Mouse (Mus musculus) ES-Bruce4 (cell line): Measurements from ENCODE around the gene Dpm3.

Experiments used
- CTCF ChIP-seq: IDR thresholded peaks from one replicate; pipeline ENCODE4 v1.8.1; 2011; ENCODE audit warnings: low read depth, low read length
- EP300 ChIP-seq: IDR thresholded peaks from 2 replicates; pipeline ENCODE4 v1.6.1; 2011; ENCODE audit warnings: low read depth, low read length; ENCODE audit not compliant: insufficient read depth
- POLR2A ChIP-seq: IDR thresholded peaks from one replicate; pipeline ENCODE4 v1.8.1; 2011; ENCODE audit warnings: low read length; ENCODE audit not compliant: insufficient read depth

DNA sequence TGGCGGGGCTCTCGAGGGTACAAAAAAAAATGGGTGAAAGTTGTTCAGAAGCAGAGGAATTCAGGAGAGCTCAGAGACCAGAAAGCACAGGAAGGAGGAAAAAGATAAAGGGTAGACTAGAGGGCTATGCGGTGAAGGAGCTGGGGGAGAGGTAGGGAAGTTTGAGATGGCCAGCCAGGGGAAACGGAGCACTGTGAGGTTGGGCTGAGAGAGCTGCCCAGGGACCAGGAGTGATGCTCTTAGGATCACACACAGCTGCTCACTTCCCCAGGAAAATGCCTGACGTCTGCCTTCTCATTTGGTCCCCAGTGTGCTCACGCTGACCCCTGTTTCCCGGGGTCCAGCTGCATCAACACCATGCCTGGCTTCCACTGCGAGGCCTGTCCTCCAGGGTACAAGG lies 39.6 kb upstream of the Dpm3 start:
- TF ChIP-seq CTCF (no peak), POLR2A (no peak), EP300 (no peak)
